Mouse (Mus musculus) neural tube, embryonic 13.5 days (tissue): Measurements from ENCODE around the gene Grasp. TPM values are rescaled to one million over a fixed set of nuclear protein-coding genes. Genes with fewer than 3 reads are reported as not detected.

Experiments used
- ATAC-seq: fragments of 200-750 bp; cut with Nextera tagmentation; 2 replicates; pipeline ENCODE4 v1.8.0; 2017; ENCODE audit warnings: low read depth, mild to moderate bottlenecking, moderate TSS enrichment, moderate library complexity
- H3K27ac ChIP-seq: fragments of 300-500 bp; sonication (generic); replicated peaks from 2 replicates; pipeline ENCODE4 v1.5.1; 2015; ENCODE audit warnings: moderate library complexity, mild to moderate bottlenecking, inconsistent platforms
- H3K27me3 ChIP-seq: fragments of 300-500 bp; sonication (generic); 2 replicates; pipeline ENCODE4 v1.6.1; 2015; ENCODE audit warnings: mild to moderate bottlenecking, inconsistent platforms
- H3K36me3 ChIP-seq: fragments of 300-500 bp; sonication (generic); 2 replicates; pipeline ENCODE4 v1.6.1; 2015; ENCODE audit warnings: mild to moderate bottlenecking, inconsistent platforms
- H3K4me1 ChIP-seq: fragments of 300-500 bp; sonication (generic); replicated peaks from 2 replicates; pipeline ENCODE4 v1.6.1; 2015; ENCODE audit warnings: inconsistent platforms
- H3K4me2 ChIP-seq: fragments of 300-500 bp; sonication (generic); 2 replicates; pipeline ENCODE4 v1.6.1; 2015; ENCODE audit warnings: inconsistent platforms, mild to moderate bottlenecking, moderate library complexity
- H3K4me3 ChIP-seq: fragments of 300-500 bp; sonication (generic); 2 replicates; pipeline ENCODE4 v1.5.1; 2015; ENCODE audit warnings: mild to moderate bottlenecking, inconsistent platforms
- H3K9ac ChIP-seq: fragments of 300-500 bp; sonication (generic); 2 replicates; pipeline ENCODE4 v1.6.1; 2015; ENCODE audit warnings: moderate library complexity, mild to moderate bottlenecking, inconsistent platforms
- H3K9me3 ChIP-seq: fragments of 300-500 bp; sonication (generic); 2 replicates; pipeline ENCODE4 v1.6.1; 2016; ENCODE audit warnings: inconsistent platforms
- WGBS: fragments of 180-500 bp; shearing (Covaris S2); methylation state at CpG from one replicate; pipeline ENCODE4 v1.1.7; 2015; 5-methylcytosine and 5-hydroxymethylcytosine counted together
- polyA plus RNA-seq: library from polyadenylated mRNA; unstranded; fragments of >200 nt; fragmentation: Nextera tagmentation; extraction: Ambion mirVana; gene quantifications from 2 replicates; pipeline ENCODE4 v1.2.1, GENCODE M21; 2015

The Grasp gene
- polyA plus RNA-seq, 1 experiment from 2014 or later, result 4.8 TPM

GRCm38 (mm10) chr15:101196961-101197360 lies 27.0 kb upstream of the Grasp start:
- H3K27me3 ChIP-seq, result no peaks in the 10 kb centered on the region
- no peak overlapping the region for H3K4me3 ChIP-seq
- H3K4me2 ChIP-seq, result no peak overlapping the region
- no peak overlapping the region for H3K27ac ChIP-seq
- H3K36me3 ChIP-seq, result peaks cover 75% of the 10 kb centered on the region
- ATAC-seq, result no peak
- no peak overlapping the region for H3K9ac ChIP-seq
- H3K9me3 ChIP-seq, result no peaks in the 10 kb centered on the region
- H3K4me1 ChIP-seq, result peaks cover 14% of the 10 kb centered on the region

GRCm38 (mm10) chr15:101197497-101198179 lies 26.4 kb upstream of the Grasp start:
- no peaks in the 10 kb centered on the region for H3K27me3 ChIP-seq
- WGBS, result 86% methylated on average over 15 of the region's 15 CpGs
- no peak overlapping the region for H3K4me2 ChIP-seq
- no peak overlapping the region for H3K4me3 ChIP-seq
- no peaks in the 10 kb centered on the region for H3K9me3 ChIP-seq
- 0 out of 2 replicates have a peak overlapping the region, but pooled peaks have one; percentile 3 for H3K9ac ChIP-seq
- peaks cover 7% of the 10 kb centered on the region for H3K4me1 ChIP-seq
- H3K36me3 ChIP-seq, result peaks cover 82% of the 10 kb centered on the region
- ATAC-seq, result 0 out of 2 replicates have a peak, but pooled peaks have one; percentile 5
- H3K27ac ChIP-seq, result no peak overlapping the region

GRCm38 (mm10) chr15:101198218-101198617 lies 25.8 kb upstream of the Grasp start:
- Histone ChIP-seq H3K36me3 (peaks cover 88% of the 10 kb centered on the region), H3K27me3 (no peaks in the 10 kb centered on the region), H3K4me1 (peaks cover 1% of the 10 kb centered on the region; the same call in 1 of the 2 replicates), H3K4me2 (no peak overlapping the region), H3K9me3 (no peaks in the 10 kb centered on the region), H3K9ac (no peak overlapping the region), H3K27ac (no peak overlapping the region), H3K4me3 (no peak overlapping the region)
- 20% methylated on average over 3 of the region's 3 CpGs for WGBS
- ATAC-seq, result peak; percentile 59; the same call in 1 of the 2 replicates

- Histone ChIP-seq H3K9ac (no peak overlapping the region), H3K9me3 (no peaks in the 10 kb centered on the region), H3K27ac (no peak overlapping the region), H3K27me3 (no peaks in the 10 kb centered on the region), H3K4me3 (no peak overlapping the region), H3K36me3 (peaks cover 92% of the 10 kb centered on the region), H3K4me1 (no peaks in the 10 kb centered on the region), H3K4me2 (no peak overlapping the region)
- 90% methylated on average over 14 of the region's 14 CpGs for WGBS
- ATAC-seq, result no peak
Measured at GRCm38 (mm10) chr15:101198850-101199249, 25.1 kb upstream of the Grasp start.

GRCm38 (mm10) chr15:101200777-101201295 lies 23.2 kb upstream of the Grasp start:
- Histone ChIP-seq H3K4me1 (no peaks in the 10 kb centered on the region), H3K9me3 (no peaks in the 10 kb centered on the region), H3K27me3 (no peaks in the 10 kb centered on the region), H3K4me3 (no peak overlapping the region), H3K36me3 (peaks cover 88% of the 10 kb centered on the region), H3K9ac (no peak overlapping the region), H3K4me2 (no peak overlapping the region), H3K27ac (no peak overlapping the region)
- WGBS, result 98% methylated on average over 9 of the region's 9 CpGs
- ATAC-seq, result no peak

GRCm38 (mm10) chr15:101201414-101201813 lies 22.6 kb upstream of the Grasp start:
- no peak overlapping the region for H3K4me2 ChIP-seq
- no peak overlapping the region for H3K4me3 ChIP-seq
- no peak for ATAC-seq
- no peaks in the 10 kb centered on the region for H3K9me3 ChIP-seq
- peaks cover 88% of the 10 kb centered on the region for H3K36me3 ChIP-seq
- H3K9ac ChIP-seq, result no peak overlapping the region
- H3K27ac ChIP-seq, result no peak overlapping the region
- no peaks in the 10 kb centered on the region for H3K27me3 ChIP-seq
- H3K4me1 ChIP-seq, result no peaks in the 10 kb centered on the region
- WGBS, result 98% methylated on average over 3 of the region's 3 CpGs

GRCm38 (mm10) chr15:101203673-101204072 lies 20.3 kb upstream of the Grasp start:
- no peaks in the 10 kb centered on the region for H3K27me3 ChIP-seq
- no peak overlapping the region for H3K4me2 ChIP-seq
- no peak overlapping the region for H3K27ac ChIP-seq
- H3K9me3 ChIP-seq, result no peaks in the 10 kb centered on the region
- H3K4me1 ChIP-seq, result no peaks in the 10 kb centered on the region
- WGBS, result 91% methylated on average over 4 of the region's 4 CpGs
- ATAC-seq, result no peak
- H3K9ac ChIP-seq, result no peak overlapping the region
- H3K36me3 ChIP-seq, result peaks cover 92% of the 10 kb centered on the region
- H3K4me3 ChIP-seq, result no peak overlapping the region

- H3K36me3 ChIP-seq, result peaks cover 93% of the 10 kb centered on the region
- no peaks in the 10 kb centered on the region for H3K27me3 ChIP-seq
- WGBS, result 88% methylated on average over 7 of the region's 7 CpGs
- no peak for ATAC-seq
- H3K9ac ChIP-seq, result no peak overlapping the region
- no peaks in the 10 kb centered on the region for H3K4me1 ChIP-seq
- H3K4me3 ChIP-seq, result no peak overlapping the region
- H3K4me2 ChIP-seq, result no peak overlapping the region
- no peaks in the 10 kb centered on the region for H3K9me3 ChIP-seq
- H3K27ac ChIP-seq, result no peak overlapping the region
Measured at GRCm38 (mm10) chr15:101204781-101205180, 19.2 kb upstream of the Grasp start.

GRCm38 (mm10) chr15:101210228-101210627 lies 13.8 kb upstream of the Grasp start:
- no peak overlapping the region for H3K4me2 ChIP-seq
- H3K9ac ChIP-seq, result no peak overlapping the region
- H3K27me3 ChIP-seq, result no peaks in the 10 kb centered on the region
- WGBS, result 70% methylated on average over 6 of the region's 6 CpGs
- H3K36me3 ChIP-seq, result peaks cover 88% of the 10 kb centered on the region
- H3K27ac ChIP-seq, result no peak overlapping the region
- H3K4me1 ChIP-seq, result no peaks in the 10 kb centered on the region; the same call in 1 of the 2 replicates
- H3K4me3 ChIP-seq, result no peak overlapping the region
- H3K9me3 ChIP-seq, result no peaks in the 10 kb centered on the region
- no peak for ATAC-seq

GRCm38 (mm10) chr15:101210998-101211613 lies 12.9 kb upstream of the Grasp start:
- Histone ChIP-seq H3K9ac (no peak overlapping the region), H3K27ac (no peak overlapping the region), H3K27me3 (no peaks in the 10 kb centered on the region), H3K4me1 (no peaks in the 10 kb centered on the region; the same call in 1 of the 2 replicates), H3K4me2 (no peak overlapping the region), H3K9me3 (no peaks in the 10 kb centered on the region), H3K4me3 (no peak overlapping the region), H3K36me3 (peaks cover 82% of the 10 kb centered on the region)
- ATAC-seq, result no peak; the same call in 1 of the 2 replicates
- WGBS, result 91% methylated on average over 14 of the region's 14 CpGs

GRCm38 (mm10) chr15:101212435-101212834 lies 11.6 kb upstream of the Grasp start:
- no peak overlapping the region for H3K9ac ChIP-seq
- H3K4me1 ChIP-seq, result no peaks in the 10 kb centered on the region; the same call in 1 of the 2 replicates
- 78% methylated on average over 14 of the region's 14 CpGs for WGBS
- no peaks in the 10 kb centered on the region for H3K27me3 ChIP-seq
- no peak overlapping the region for H3K27ac ChIP-seq
- no peak overlapping the region for H3K4me2 ChIP-seq
- no peak overlapping the region for H3K4me3 ChIP-seq
- H3K36me3 ChIP-seq, result peaks cover 69% of the 10 kb centered on the region
- no peaks in the 10 kb centered on the region for H3K9me3 ChIP-seq
- ATAC-seq, result no peak

GRCm38 (mm10) chr15:101215136-101215535 lies 8.9 kb upstream of the Grasp start:
- ATAC-seq, result no peak
- H3K9ac ChIP-seq, result no peak overlapping the region
- no peaks in the 10 kb centered on the region for H3K9me3 ChIP-seq
- H3K4me2 ChIP-seq, result no peak overlapping the region
- no peaks in the 10 kb centered on the region for H3K27me3 ChIP-seq
- H3K4me1 ChIP-seq, result peaks cover 2% of the 10 kb centered on the region; the same call in 1 of the 2 replicates
- H3K27ac ChIP-seq, result no peak overlapping the region
- H3K36me3 ChIP-seq, result peaks cover 45% of the 10 kb centered on the region
- H3K4me3 ChIP-seq, result no peak overlapping the region
- 80% methylated on average over 2 of the region's 2 CpGs for WGBS
